Mouse (Mus musculus): ENCODE data around the gene Siah3. TPM values are rescaled to one million over a fixed set of nuclear protein-coding genes. Genes with fewer than 3 reads are reported as not detected.

The Siah3 gene
- total RNA-seq, 2 experiments from 2014 or later, result 6.7 to 7.5 TPM

- intact Hi-C loops (cut with DNase I), result no loop called here
- no peak for DNase-seq (ENCODE audit: low spot score in 2 of 2)
These were observed 60.4 kb downstream of the Siah3 start for GRCm38 (mm10) chr14:75516161-75516560.

GRCm38 (mm10) chr14:75516917-75517595, 61.3 kb downstream of the Siah3 start:
- intact Hi-C loops (cut with DNase I), result no loop called here

GRCm38 (mm10) chr14:75518196-75518887, 62.6 kb downstream of the Siah3 start:
- DNase-seq (ENCODE audit: low spot score in 2 of 2), result no peak
- intact Hi-C loops (cut with DNase I), result no loop called here

More at GRCm38 (mm10) chr14:75516917-75517595, 61.3 kb downstream of the Siah3 start:
- DNase-seq (ENCODE audit: low spot score in 2 of 2), result no peak

- intact Hi-C loops (cut with DNase I), result no loop called here
- DNase-seq (ENCODE audit: low spot score in 2 of 2), result no peak
These were observed 63.1 kb downstream of the Siah3 start for GRCm38 (mm10) chr14:75518899-75519298.

DNA sequence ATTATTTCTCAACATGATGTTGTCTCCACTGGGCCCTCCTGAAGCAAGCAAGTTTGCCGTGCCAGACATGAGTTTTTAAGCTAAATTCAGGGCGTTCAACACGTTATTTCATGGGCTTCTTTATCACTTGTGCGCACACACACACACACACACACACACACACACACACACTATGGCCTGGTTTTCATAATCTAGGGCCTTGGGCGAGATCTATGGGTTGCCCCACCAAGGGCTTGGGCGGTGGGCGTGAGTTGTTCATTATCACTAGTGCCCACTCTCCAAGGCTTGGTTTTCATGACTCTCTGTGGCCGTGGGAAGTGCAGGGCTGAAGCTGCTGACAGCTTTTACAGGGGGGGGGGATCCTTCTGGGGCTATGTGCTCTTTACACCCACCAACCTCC, 63.9 kb downstream of the Siah3 start:
- intact Hi-C loops (cut with DNase I), result no loop called here
- DNase-seq (ENCODE audit: low spot score in 2 of 2), result no peak

DNA sequence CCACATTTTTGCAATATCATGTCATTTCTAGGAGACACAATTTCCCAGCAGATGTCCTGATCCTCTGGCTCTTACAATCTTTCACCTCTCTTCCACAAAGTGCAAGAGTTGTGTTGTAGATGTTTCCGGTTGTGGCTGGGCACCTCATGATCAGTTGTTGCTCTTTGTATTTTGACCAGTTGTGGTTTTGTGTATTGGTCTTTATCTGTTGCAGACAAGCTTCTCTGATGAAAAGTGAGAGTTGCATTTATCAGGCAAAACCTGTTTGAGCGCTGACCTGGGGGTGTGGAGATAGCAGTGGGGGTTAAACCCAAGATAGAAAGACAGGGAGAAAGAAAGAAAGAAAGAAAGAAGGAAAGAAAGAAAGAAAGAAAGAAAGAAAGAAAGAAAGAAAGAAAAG, 68.9 kb downstream of the Siah3 start:
- DNase-seq (ENCODE audit: low spot score in 2 of 2), result no peak
- intact Hi-C loops (cut with DNase I), result no loop called here

DNA sequence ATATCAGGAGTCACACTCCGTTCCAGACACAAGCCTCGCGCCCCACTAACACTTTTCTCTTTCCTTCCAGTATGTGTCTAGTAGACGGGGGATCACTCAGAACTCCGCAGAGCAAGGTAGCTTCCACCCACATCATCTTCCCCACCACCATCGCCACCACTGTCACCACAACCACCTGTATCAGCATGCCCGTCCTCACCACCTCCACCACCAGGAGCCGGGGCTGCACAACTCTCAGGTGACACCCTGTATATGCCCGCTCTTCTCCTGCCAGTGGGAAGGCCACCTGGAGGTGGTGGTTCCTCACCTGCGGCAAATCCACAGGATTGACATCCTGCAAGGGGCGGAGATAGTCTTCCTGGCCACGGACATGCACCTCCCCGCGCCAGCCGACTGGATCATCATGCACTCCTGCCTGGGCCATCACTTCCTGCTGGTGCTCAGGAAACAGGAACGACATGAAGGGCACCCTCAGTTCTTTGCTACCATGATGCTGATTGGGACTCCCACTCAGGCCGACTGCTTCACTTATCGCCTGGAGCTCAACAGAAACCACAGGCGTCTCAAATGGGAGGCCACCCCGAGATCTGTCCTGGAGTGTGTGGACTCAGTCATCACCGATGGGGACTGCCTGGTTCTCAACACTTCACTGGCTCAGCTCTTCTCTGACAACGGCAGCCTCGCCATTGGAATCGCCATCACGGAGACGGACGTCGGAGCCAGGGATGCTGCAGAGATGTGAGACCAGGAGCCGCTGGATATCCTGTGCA, 69.8 kb downstream of the Siah3 start:
- intact Hi-C loops (cut with DNase I), result no loop called here

GRCm38 (mm10) chr14:75527464-75528190, 71.8 kb downstream of the Siah3 start:
- DNase-seq (ENCODE audit: low spot score in 2 of 2), result peak; percentile 76 to 79
- intact Hi-C loops (cut with DNase I), result no loop called here

More for the DNA sequence above, 69.8 kb downstream of the Siah3 start:
- DNase-seq (ENCODE audit: low spot score in 2 of 2), result no peak

- no peak for DNase-seq (ENCODE audit: low spot score in 2 of 2)
- intact Hi-C loops (cut with DNase I), result no loop called here
These were observed 75.1 kb downstream of the Siah3 start for GRCm38 (mm10) chr14:75530815-75531353.

DNA sequence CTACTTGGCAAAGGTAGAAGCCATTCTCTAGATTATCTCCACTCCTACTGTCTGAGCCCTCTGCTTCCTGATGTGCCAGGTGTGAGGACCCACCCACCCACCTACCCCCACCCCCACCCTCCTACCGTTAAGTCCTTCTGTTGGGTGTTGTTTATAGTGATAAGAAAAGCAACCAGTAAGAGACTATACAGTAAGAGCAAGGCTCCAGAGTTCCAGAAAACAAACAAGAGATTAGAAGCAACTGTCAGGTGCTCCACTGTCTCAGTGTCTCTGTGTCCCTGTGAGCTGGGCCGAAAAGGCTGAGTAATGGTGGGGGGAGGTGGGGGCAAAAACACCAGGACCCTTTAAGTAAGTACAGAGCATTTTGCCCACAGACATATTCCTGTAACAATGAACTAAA, 83.4 kb downstream of the Siah3 start:
- intact Hi-C loops (cut with DNase I), result no loop called here
- DNase-seq (ENCODE audit: low spot score in 2 of 2), result no peak

GRCm38 (mm10) chr14:75540216-75540995, 84.6 kb downstream of the Siah3 start:
- DNase-seq (ENCODE audit: low spot score in 2 of 2), result no peak
- intact Hi-C loops (cut with DNase I), result no loop called here

DNA sequence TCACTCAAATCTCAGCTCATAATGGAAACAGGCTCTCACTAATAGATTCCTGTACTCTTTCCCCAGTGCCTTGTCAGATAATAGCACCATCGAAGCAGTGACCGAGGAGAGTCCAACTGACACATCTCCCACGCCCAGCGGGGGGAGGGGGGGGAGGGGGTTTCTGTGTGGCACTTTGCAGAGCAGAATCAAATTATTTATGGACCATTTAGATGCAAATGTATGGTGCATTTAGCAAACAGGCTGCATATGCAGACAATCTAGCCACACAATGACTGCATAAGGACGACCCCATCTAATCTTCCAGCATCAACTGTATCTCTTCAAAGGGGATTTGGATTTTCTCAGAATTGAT, 85.2 kb downstream of the Siah3 start:
- intact Hi-C loops (cut with DNase I), result no loop called here

GRCm38 (mm10) chr14:75541731-75542130, 85.9 kb downstream of the Siah3 start:
- DNase-seq (ENCODE audit: low spot score in 2 of 2), result no peak
- intact Hi-C loops (cut with DNase I), result no loop called here

More for the DNA sequence above, 85.2 kb downstream of the Siah3 start:
- DNase-seq (ENCODE audit: low spot score in 2 of 2), result no peak

GRCm38 (mm10) chr14:75561577-75562331, 106.0 kb downstream of the Siah3 start:
- no peak for DNase-seq (ENCODE audit: low spot score in 2 of 2)
- intact Hi-C loops (cut with DNase I), result no loop called here

GRCm38 (mm10) chr14:75565534-75566140, 109.9 kb downstream of the Siah3 start:
- peak; percentile 38 to 44 for DNase-seq (ENCODE audit: low spot score in 2 of 2)

DNA sequence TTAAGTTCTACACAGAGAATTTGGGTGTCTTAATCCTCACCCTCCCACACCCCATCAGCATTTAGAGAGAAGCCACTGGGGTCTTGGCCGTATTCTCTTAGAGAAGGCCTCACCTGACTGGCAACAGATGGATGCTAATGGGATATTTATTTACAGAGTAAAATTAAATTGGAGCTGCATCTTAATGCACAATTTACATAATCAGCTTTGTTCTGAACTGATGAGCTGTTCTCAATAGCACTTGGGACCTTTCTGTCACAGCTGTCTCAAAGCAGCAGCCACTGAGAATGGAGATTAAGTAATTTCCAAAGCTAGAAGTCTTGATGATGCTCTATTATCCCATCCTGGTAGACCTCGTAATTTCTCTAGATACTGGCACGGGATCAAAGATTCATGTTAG, 110.5 kb downstream of the Siah3 start:
- no peak for DNase-seq (ENCODE audit: low spot score in 2 of 2)
- intact Hi-C loops (cut with DNase I), result no loop called here

More at GRCm38 (mm10) chr14:75565534-75566140, 109.9 kb downstream of the Siah3 start:
- intact Hi-C loops (cut with DNase I), result no loop called here

DNA sequence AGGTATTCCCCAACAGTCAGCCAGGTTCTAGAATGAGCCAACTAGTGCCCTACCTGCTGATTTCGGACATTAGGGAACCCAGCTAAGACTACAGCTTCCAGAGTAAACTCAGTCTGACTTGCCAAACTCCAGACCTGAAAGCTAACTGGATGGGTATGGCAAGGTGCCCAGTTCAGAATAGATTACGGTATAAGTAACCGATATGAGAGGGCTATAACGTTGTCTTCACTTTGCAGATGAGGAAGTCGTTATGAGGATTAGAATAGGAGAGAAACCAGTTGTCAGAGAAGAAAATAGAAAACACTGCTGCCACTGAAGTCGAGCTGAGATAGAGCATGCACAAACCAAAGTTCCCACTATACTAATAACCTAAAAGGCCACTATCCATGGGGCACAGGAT, 123.2 kb downstream of the Siah3 start:
- DNase-seq (ENCODE audit: low spot score in 2 of 2), result no peak
- intact Hi-C loops (cut with DNase I), result no loop called here
